8 mouse cellular contexts compared by ENCODE assay signal in genomic region chr16:96671603-96672374, GRCm38 (mm10).
DNase-seq lines count a peak whose midpoint lies in the region; ATAC-seq and TF ChIP-seq lines count a peak whose summit lies in the region.

No protein-coding gene starts in this region.

- no peak overlapping the region for H3K27ac ChIP-seq in kidney, embryonic 14.5 days (ENCODE audit: low read depth, low read length)
- H3K27ac ChIP-seq in CH12.LX (ENCODE audit: insufficient read depth, low read depth), result no peak overlapping the region
- H3K27ac ChIP-seq in embryonic facial prominence, embryonic 14.5 days (replicated peaks; ENCODE audit: low read depth, low read length), result no peak overlapping the region
- H3K27ac ChIP-seq in midbrain, embryonic 16.5 days (ENCODE audit: low read length), result peak overlapping the region; percentile 13

- peak; percentile 66 to 92 for TF ChIP-seq CTCF in CH12.LX (conservative IDR thresholded peaks at IDR 0.05 in 1 of 2, IDR thresholded peaks at IDR 0.05 in 1 of 2; ENCODE audit: low read depth in 2 of 2, low read length in 2 of 2)

- no peak for TF ChIP-seq EP300 in CH12.LX (IDR thresholded peaks at IDR 0.05; ENCODE audit: low read length)

- DNase-seq in kidney, adult 9 months, result peak; percentile 22
- DNase-seq in CH12.LX (ENCODE audit: extremely low read depth) (peak; percentile 77), MN1 (ENCODE audit: low spot score) (peak; percentile 84)
- DNase-seq in embryonic facial prominence, embryonic 14.5 days (ENCODE audit: low spot score), result peak; percentile 48
- DNase-seq in gastrocnemius, adult 8-10 months (ENCODE audit: low spot score in 2 of 2), result no peak
- no peak for DNase-seq in adrenal gland, postnatal 25 days

- no peaks in the 10 kb centered on the region for H3K27me3 ChIP-seq in kidney, embryonic 14.5 days (ENCODE audit: control insufficient read depth, insufficient read depth, low read length)
- no peaks in the 10 kb centered on the region for H3K27me3 ChIP-seq in CH12.LX (replicated peaks)
- no peaks in the 10 kb centered on the region for H3K27me3 ChIP-seq in embryonic facial prominence, embryonic 14.5 days (replicated peaks; ENCODE audit: control insufficient read depth, insufficient read depth, low read length)
- no peaks in the 10 kb centered on the region for H3K27me3 ChIP-seq in midbrain, embryonic 16.5 days (ENCODE audit: control insufficient read depth, insufficient read depth, low read depth, low read length)

- dilution Hi-C loops in CH12.LX (cut with MboI; ENCODE audit: extremely low pct_ligation_motif_present, extremely low pct_unique_long_range_greater_than_20kb, low sequenced_read_pairs), result no loop called here

- TF ChIP-seq POLR2A in CH12.LX (IDR thresholded peaks at IDR 0.05; ENCODE audit: low read depth, low read length), result no peak

- H3K4me3 ChIP-seq in kidney, embryonic 14.5 days (ENCODE audit: low read length), result no peak overlapping the region
- H3K4me3 ChIP-seq in CH12.LX (replicated peaks in 1 of 3; ENCODE audit: low read depth in 2 of 3, low read length in 2 of 3, poor library complexity in 1 of 3), result no peak overlapping the region
- no peak overlapping the region for H3K4me3 ChIP-seq in embryonic facial prominence, embryonic 14.5 days (ENCODE audit: low read depth, low read length)
- no peak overlapping the region for H3K4me3 ChIP-seq in midbrain, embryonic 16.5 days (ENCODE audit: low read depth, low read length)

- WGBS in kidney, embryonic 14.5 days, result 59% methylated on average over 11 of the region's 11 CpGs
- WGBS in embryonic facial prominence, embryonic 14.5 days, result 59% methylated on average over 11 of the region's 11 CpGs
- 59% methylated on average over 11 of the region's 11 CpGs for WGBS in midbrain, embryonic 16.5 days

- H3K4me2 ChIP-seq in kidney, embryonic 14.5 days (replicated peaks; ENCODE audit: low read depth, low read length), result no peak overlapping the region
- H3K4me2 ChIP-seq in CH12.LX (ENCODE audit: insufficient read depth, low read depth, poor library complexity, severe bottlenecking), result 0 out of 2 replicates have a peak overlapping the region, but pooled peaks have one; percentile 54
- no peak overlapping the region for H3K4me2 ChIP-seq in embryonic facial prominence, embryonic 14.5 days (ENCODE audit: low read depth, low read length)
- no peak overlapping the region for H3K4me2 ChIP-seq in midbrain, embryonic 16.5 days (ENCODE audit: low read length)

- no peaks in the 10 kb centered on the region for H3K9me3 ChIP-seq in kidney, embryonic 14.5 days (ENCODE audit: control insufficient read depth, low read length)
- no peaks in the 10 kb centered on the region for H3K9me3 ChIP-seq in CH12.LX (replicated peaks; ENCODE audit: low read length)
- no peaks in the 10 kb centered on the region for H3K9me3 ChIP-seq in embryonic facial prominence, embryonic 14.5 days (ENCODE audit: control insufficient read depth, low read length)
- H3K9me3 ChIP-seq in midbrain, embryonic 16.5 days (replicated peaks; ENCODE audit: control insufficient read depth, low read length, poor library complexity, severe bottlenecking), result no peaks in the 10 kb centered on the region

- in situ Hi-C loops in CH12.LX (cut with MboI; ENCODE audit: low pct_ligation_motif_present, low pct_unique_long_range_greater_than_20kb, low sequenced_read_pairs), result loop anchor here (5.0 kb wide), 1 partner anchor 204 kb away; the partner anchor contains the start of gene Pcp4

- peak; percentile 98 for TF ChIP-seq RAD21 in CH12.LX (IDR thresholded peaks at IDR 0.05; ENCODE audit: low read depth, low read length)

- no peak overlapping the region for H3K9ac ChIP-seq in kidney, embryonic 14.5 days (ENCODE audit: low read depth, low read length)
- no peak overlapping the region for H3K9ac ChIP-seq in CH12.LX (ENCODE audit: insufficient read depth, low read depth)
- H3K9ac ChIP-seq in embryonic facial prominence, embryonic 14.5 days (ENCODE audit: low read depth, low read length), result no peak overlapping the region
- no peak overlapping the region for H3K9ac ChIP-seq in midbrain, embryonic 16.5 days (ENCODE audit: low read depth, low read length)

- H3K36me3 ChIP-seq in kidney, embryonic 14.5 days (ENCODE audit: control insufficient read depth, insufficient read depth, low read length), result no peaks in the 10 kb centered on the region
- H3K36me3 ChIP-seq in CH12.LX (replicated peaks in 1 of 2; ENCODE audit: control insufficient read depth in 1 of 2, insufficient read depth in 1 of 2, low read length in 1 of 2), result no peaks in the 10 kb centered on the region
- no peaks in the 10 kb centered on the region for H3K36me3 ChIP-seq in embryonic facial prominence, embryonic 14.5 days (ENCODE audit: control insufficient read depth, insufficient read depth, low read length)
- no peaks in the 10 kb centered on the region for H3K36me3 ChIP-seq in midbrain, embryonic 16.5 days (ENCODE audit: control insufficient read depth, insufficient read depth, low read length)

- no peak for ATAC-seq in kidney, embryonic 14.5 days (ENCODE audit: low FRiP score, low TSS enrichment)
- no peak for ATAC-seq in embryonic facial prominence, embryonic 14.5 days (ENCODE audit: low read depth)
- ATAC-seq in midbrain, embryonic 16.5 days, result 0 out of 2 replicates have a peak, but pooled peaks have one; percentile 21

- H3K79me2 ChIP-seq in CH12.LX (replicated peaks; ENCODE audit: control insufficient read depth, extremely low read depth, insufficient read depth, poor library complexity, severe bottlenecking), result no peaks in the 10 kb centered on the region

- H3K4me1 ChIP-seq in kidney, embryonic 14.5 days (ENCODE audit: control insufficient read depth, insufficient read depth, low read length), result no peaks in the 10 kb centered on the region
- H3K4me1 ChIP-seq in CH12.LX (ENCODE audit: control insufficient read depth in 1 of 2, insufficient read depth in 2 of 2), result peaks cover 0 to 4% of the 10 kb centered on the region in 2 experiments; a peak in 1 of 4 replicates
- H3K4me1 ChIP-seq in embryonic facial prominence, embryonic 14.5 days (ENCODE audit: control insufficient read depth, insufficient read depth, low read length), result no peaks in the 10 kb centered on the region
- H3K4me1 ChIP-seq in midbrain, embryonic 16.5 days (ENCODE audit: control insufficient read depth, insufficient read depth, low read length), result peaks cover 8% of the 10 kb centered on the region; the same call in 1 of the 2 replicates

TF ChIP-seq in CH12.LX, 34 proteins besides CTCF, POLR2A, EP300 and RAD21:
- TF ChIP-seq PAX5 (IDR thresholded peaks at IDR 0.05; ENCODE audit: low read length), result no peak
- peak; percentile 27; the same call in 1 of the 2 replicates for TF ChIP-seq SIN3A (IDR thresholded peaks at IDR 0.05; ENCODE audit: low read length)
- no peak for TF ChIP-seq TCF12 (IDR thresholded peaks at IDR 0.05; ENCODE audit: low read depth, low read length)
- 0 out of 2 replicates have a peak, but pooled peaks have one; percentile 23 for TF ChIP-seq JUND (conservative IDR thresholded peaks at IDR 0.05; ENCODE audit: low read depth, low read length)
- TF ChIP-seq KAT2A (IDR thresholded peaks at IDR 0.05; ENCODE audit: insufficient replicate concordance, low read length), result no peak
- peak; percentile 92 for TF ChIP-seq MAZ (IDR thresholded peaks at IDR 0.05; ENCODE audit: low read depth, low read length)
- TF ChIP-seq E2F4 (IDR thresholded peaks at IDR 0.05; ENCODE audit: insufficient replicate concordance, low read depth, low read length), result no peak
- no peak for TF ChIP-seq ETS1 (conservative IDR thresholded peaks at IDR 0.05; ENCODE audit: low read depth, low read length)
- 0 out of 2 replicates have a peak, but pooled peaks have one; percentile 44 for TF ChIP-seq MYC (IDR thresholded peaks at IDR 0.05; ENCODE audit: low read depth, low read length)
- peak; percentile 86 for TF ChIP-seq ZC3H11A (IDR thresholded peaks at IDR 0.05; ENCODE audit: low read depth, low read length)
- peak; percentile 94 for TF ChIP-seq SMC3 (IDR thresholded peaks at IDR 0.05; ENCODE audit: low read depth, low read length)

Comparison
In these comparisons a context has a peak if more than half of its experiments do, and no peak if none do; other contexts are left out.
1. DNase-seq: peak in kidney, adult 9 months (single experiment), CH12.LX (single experiment), MN1 (single experiment) and embryonic facial prominence, embryonic 14.5 days (single experiment); none in gastrocnemius, adult 8-10 months (0 of 2) and adrenal gland, postnatal 25 days (single experiment).